Mouse (Mus musculus) small intestine, adult 2 months (tissue): ENCODE data around the gene Sugct. TPM values are rescaled to one million over a fixed set of nuclear protein-coding genes. Genes with fewer than 3 reads are reported as not detected.

Experiments used
- H3K27ac ChIP-seq: fragments of 200-500 bp; 2 replicates; pipeline ENCODE4 v1.5.1; 2012; ENCODE audit warnings: low read depth, low read length, control low read depth, inconsistent platforms; ENCODE audit not compliant: insufficient read depth
- H3K27me3 ChIP-seq: fragments of 200-500 bp; 2 replicates; pipeline ENCODE4 v1.6.1; 2012; ENCODE audit warnings: mild to moderate bottlenecking, moderate library complexity, low read length, inconsistent platforms; ENCODE audit not compliant: control insufficient read depth, insufficient read depth
- H3K36me3 ChIP-seq: fragments of 200-500 bp; 2 replicates; pipeline ENCODE4 v1.6.1; 2012; ENCODE audit warnings: mild to moderate bottlenecking, low read length, control low read depth, inconsistent platforms; ENCODE audit not compliant: control insufficient read depth, insufficient read depth
- H3K4me1 ChIP-seq: fragments of 200-500 bp; 2 replicates; pipeline ENCODE4 v1.6.1; 2012; ENCODE audit warnings: low read length, inconsistent platforms, mixed read lengths; ENCODE audit not compliant: control insufficient read depth, insufficient read depth, insufficient read length
- H3K4me3 ChIP-seq: fragments of 200-500 bp; 2 replicates; pipeline ENCODE4 v1.5.1; 2012; ENCODE audit warnings: low read depth, mild to moderate bottlenecking, control low read depth, inconsistent platforms, low read length, moderate library complexity
- CTCF ChIP-seq: fragments of 200-500 bp; IDR thresholded peaks from 2 replicates; pipeline ENCODE4 v1.5.1; 2012; ENCODE audit warnings: low read depth, mild to moderate bottlenecking, control low read depth, inconsistent platforms, low read length, moderate library complexity, mixed read lengths; ENCODE audit not compliant: insufficient replicate concordance, insufficient read length; ENCODE audit errors: extremely low read depth
- POLR2A ChIP-seq: fragments of 200-500 bp; IDR thresholded peaks from 2 replicates; pipeline ENCODE4 v1.6.1; 2012; ENCODE audit warnings: low read depth, mild to moderate bottlenecking, control low read depth, inconsistent platforms, low read length, moderate library complexity
- WGBS: fragments of 180-500 bp; shearing (Covaris S2); methylation state at CpG from one replicate; pipeline ENCODE4 v1.1.7; 2018; 5-methylcytosine and 5-hydroxymethylcytosine counted together
- polyA plus RNA-seq: library from polyadenylated mRNA; depleted of rRNA; stranded (reverse); fragments of >200 nt; gene quantifications from 2 replicates; pipeline ENCODE4 v1.2.3, GENCODE M21; 2012

Sugct gene
- polyA plus RNA-seq, 1 experiment, result 1.5 TPM

DNA sequence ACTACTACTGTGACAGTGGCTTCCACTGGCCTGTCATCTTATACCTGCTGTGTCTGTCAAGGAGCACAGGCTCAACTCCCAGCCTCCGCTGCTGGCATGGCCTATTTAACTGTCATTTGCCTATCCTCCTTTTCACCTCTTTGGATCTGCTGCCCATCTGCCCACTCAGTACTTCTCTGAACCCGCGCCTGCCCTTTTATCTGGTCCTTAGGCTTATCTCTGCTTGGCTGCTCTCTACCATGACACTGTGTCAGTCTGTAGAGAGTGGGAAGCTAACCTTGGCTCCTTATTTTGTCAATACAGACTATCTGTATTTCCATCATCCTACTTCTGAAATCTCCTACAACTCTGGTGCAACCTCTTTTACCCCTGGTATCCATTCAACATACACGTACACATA, 793.9 kb downstream of the Sugct start:
- no peaks in the 10 kb centered on the region for H3K36me3 ChIP-seq
- no peak overlapping the region for H3K27ac ChIP-seq
- WGBS, result 89% methylated on average over 4 of the region's 4 CpGs
- H3K27me3 ChIP-seq, result no peaks in the 10 kb centered on the region
- TF ChIP-seq CTCF (no peak), POLR2A (no peak)
- no peaks in the 10 kb centered on the region for H3K4me1 ChIP-seq
- H3K4me3 ChIP-seq, result no peak overlapping the region

DNA sequence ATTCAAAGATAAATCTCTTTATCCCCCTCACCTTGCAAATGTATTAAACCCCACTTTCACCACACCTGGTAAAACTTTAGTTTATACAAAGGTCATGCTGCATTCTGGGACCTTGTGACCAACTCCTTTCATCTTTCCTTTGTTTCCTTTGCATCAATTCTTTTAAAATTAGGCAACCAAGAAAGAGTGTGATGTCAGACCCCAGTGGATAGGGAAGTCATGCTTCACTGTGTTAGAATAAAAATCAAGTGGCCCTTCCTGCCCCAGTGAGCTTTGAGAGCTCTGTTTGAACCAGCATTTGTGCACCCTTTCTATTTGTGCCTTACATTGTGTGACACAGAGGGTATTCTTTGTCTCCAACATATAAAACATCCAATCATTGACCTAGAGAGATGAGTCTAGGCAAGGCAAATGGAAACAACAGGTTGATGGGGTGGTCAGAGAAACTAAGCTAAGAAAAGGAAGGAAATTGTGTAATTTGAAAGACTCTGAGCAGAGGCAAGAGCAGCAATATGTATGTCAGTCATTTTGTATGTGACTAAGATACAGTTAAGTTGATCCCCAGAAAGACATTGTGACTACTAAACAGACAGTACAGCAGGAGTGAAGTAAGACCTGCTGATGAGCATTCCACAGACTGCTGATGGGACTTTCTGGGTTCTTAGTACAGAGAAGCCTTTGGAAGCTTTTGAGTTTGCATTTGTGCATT, 797.1 kb downstream of the Sugct start:
- Histone ChIP-seq H3K36me3 (no peaks in the 10 kb centered on the region), H3K4me1 (no peaks in the 10 kb centered on the region), H3K27me3 (no peaks in the 10 kb centered on the region), H3K27ac (no peak overlapping the region), H3K4me3 (no peak overlapping the region)
- no peak for TF ChIP-seq CTCF
- TF ChIP-seq POLR2A, result no peak

DNA sequence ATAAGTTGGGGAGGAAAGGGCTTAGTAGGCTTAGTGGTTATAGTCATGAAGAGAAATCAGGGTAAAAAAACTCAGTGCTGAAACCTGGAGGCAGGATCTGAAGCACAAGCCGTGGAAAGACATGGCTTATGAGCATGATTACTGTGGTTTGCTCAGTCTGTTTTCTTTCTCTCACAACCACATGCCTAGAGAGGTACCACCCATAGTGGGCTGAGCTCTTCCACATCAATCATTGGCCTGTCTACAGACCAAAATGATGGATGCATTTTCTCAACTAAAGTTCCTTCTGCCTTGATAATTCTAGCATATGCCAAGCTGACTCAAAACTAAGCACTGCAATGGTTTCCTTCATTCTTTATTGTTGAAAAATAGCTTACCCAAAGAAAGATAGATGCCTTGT, 817.3 kb downstream of the Sugct start:
- no peaks in the 10 kb centered on the region for H3K4me1 ChIP-seq
- 54% methylated on average over 1 of the region's 1 CpGs for WGBS
- H3K36me3 ChIP-seq, result no peaks in the 10 kb centered on the region
- H3K27me3 ChIP-seq, result no peaks in the 10 kb centered on the region
- no peak for TF ChIP-seq POLR2A
- TF ChIP-seq CTCF, result no peak
- no peak overlapping the region for H3K4me3 ChIP-seq
- no peak overlapping the region for H3K27ac ChIP-seq

DNA sequence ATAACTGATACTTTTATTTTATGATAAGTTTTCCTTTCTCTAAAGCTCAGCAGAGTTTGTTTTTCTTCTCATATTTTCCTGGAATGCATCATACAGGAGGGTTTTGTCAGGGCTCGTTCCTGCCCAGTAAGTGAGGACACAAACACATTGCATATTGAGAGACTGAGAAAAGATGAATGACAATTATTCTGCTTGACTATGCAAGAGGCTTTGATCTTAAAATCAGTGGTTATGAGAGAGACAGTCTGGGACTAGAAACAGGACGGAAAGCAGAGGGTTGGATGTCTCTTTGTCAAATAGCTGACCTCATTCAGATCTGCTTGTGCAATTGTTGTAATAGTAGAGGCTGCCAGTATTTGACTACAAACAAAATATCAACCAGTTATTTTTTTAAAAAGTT, 835.4 kb downstream of the Sugct start:
- H3K27ac ChIP-seq, result no peak overlapping the region
- H3K36me3 ChIP-seq, result no peaks in the 10 kb centered on the region
- H3K4me3 ChIP-seq, result no peak overlapping the region
- no peaks in the 10 kb centered on the region for H3K27me3 ChIP-seq
- WGBS, result 55% methylated on average over 2 of the region's 2 CpGs
- no peaks in the 10 kb centered on the region for H3K4me1 ChIP-seq
- TF ChIP-seq POLR2A (no peak), CTCF (no peak)

DNA sequence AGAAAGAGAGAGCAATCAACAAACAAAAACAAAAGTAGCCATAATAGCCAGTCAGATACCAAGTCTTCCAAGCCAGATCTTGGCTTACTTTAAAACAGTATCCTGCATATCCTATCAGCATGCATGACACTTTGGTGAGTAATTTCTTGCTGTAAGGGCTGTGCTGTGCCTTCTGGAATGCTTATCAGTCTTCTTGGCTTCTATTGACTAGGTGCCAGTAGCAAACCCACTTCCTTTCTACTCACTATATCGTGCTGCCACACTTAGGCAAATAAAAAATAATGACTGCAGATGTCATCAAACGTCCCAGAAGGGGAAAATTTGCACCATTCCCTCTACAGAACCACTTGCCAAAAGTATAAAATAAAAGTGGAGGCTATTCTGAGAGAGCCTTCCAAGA, 848.1 kb downstream of the Sugct start:
- WGBS, result 15% methylated on average over 2 of the region's 2 CpGs

GRCm38 (mm10) chr13:16840994-16841393, 854.4 kb downstream of the Sugct start:
- Histone ChIP-seq H3K4me1 (no peaks in the 10 kb centered on the region), H3K36me3 (no peaks in the 10 kb centered on the region), H3K4me3 (no peak overlapping the region), H3K27me3 (no peaks in the 10 kb centered on the region), H3K27ac (no peak overlapping the region)
- TF ChIP-seq POLR2A (no peak), CTCF (no peak)
- 78% methylated on average over 1 of the region's 1 CpGs for WGBS

More for the DNA sequence above, 848.1 kb downstream of the Sugct start:
- Histone ChIP-seq H3K4me3 (no peak overlapping the region), H3K36me3 (no peaks in the 10 kb centered on the region), H3K4me1 (no peaks in the 10 kb centered on the region), H3K27ac (no peak overlapping the region), H3K27me3 (no peaks in the 10 kb centered on the region)
- TF ChIP-seq POLR2A (no peak), CTCF (no peak)

DNA sequence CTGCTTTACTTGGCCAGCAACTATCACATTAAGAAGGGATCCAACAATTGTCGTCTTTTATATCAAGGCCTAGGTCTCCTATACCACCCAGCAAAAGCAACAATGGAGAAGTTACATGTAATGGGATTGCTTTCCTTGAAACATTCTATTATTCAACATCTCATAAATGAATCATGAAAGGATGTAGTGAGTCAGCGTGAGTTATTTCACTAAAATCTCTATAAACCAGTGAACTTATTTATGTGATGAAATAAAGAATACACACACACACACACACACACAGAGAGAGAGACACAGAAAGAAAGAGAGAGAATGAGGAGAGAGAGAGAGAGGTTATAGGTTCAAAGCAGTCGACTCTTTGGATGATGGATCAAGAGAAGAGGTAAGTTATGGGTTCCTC, 856.9 kb downstream of the Sugct start:
- Histone ChIP-seq H3K36me3 (no peaks in the 10 kb centered on the region), H3K4me3 (no peak overlapping the region), H3K27me3 (no peaks in the 10 kb centered on the region), H3K4me1 (no peaks in the 10 kb centered on the region), H3K27ac (no peak overlapping the region)
- TF ChIP-seq CTCF, result no peak
- no peak for TF ChIP-seq POLR2A
- WGBS, result 79% methylated on average over 3 of the region's 3 CpGs
